Mouse (Mus musculus): Measurements from ENCODE around the gene Adprhl2. TPM values are rescaled to one million over a fixed set of nuclear protein-coding genes. Genes with fewer than 3 reads are reported as not detected.
A peak's percentile ranks its signal among the peaks of the same experiment; 100 is the strongest.

Gene Adprhl2
- polyA plus RNA-seq, 1 experiment from 2014 or later: 25.1 TPM

- Histone ChIP-seq H3K9me3 (ENCODE audit: control insufficient read depth, low read length) (no peaks in the 10 kb centered on the region), H3K36me3 (ENCODE audit: control insufficient read depth, insufficient read depth, low read length) (peaks cover 38% of the 10 kb centered on the region), H3K4me2 (ENCODE audit: low read length) (no peak overlapping the region), H3K9ac (ENCODE audit: low read length) (peak overlapping the region; percentile 11; the same call in 1 of the 2 replicates), H3K27me3 (ENCODE audit: control insufficient read depth, insufficient read depth, low read length) (no peaks in the 10 kb centered on the region), H3K4me3 (ENCODE audit: control insufficient read depth in 1 of 2, insufficient read depth in 1 of 2, low read depth in 1 of 2, low read length in 2 of 2) (no peak overlapping the region), H3K4me1 (ENCODE audit: control insufficient read depth in 2 of 2, insufficient read depth in 2 of 2, low read length in 2 of 2) (peaks cover 5 to 13% of the 10 kb centered on the region in 2 experiments), H3K27ac (replicated peaks in 1 of 2; ENCODE audit: control insufficient read depth in 1 of 2, insufficient read depth in 1 of 2, low read depth in 2 of 2, low read length in 2 of 2) (no peak overlapping the region)
- 0 out of 2 replicates have a peak, but pooled peaks have one; percentile 41 for ATAC-seq (ENCODE audit: insufficient number of reproducible peaks, insufficient read depth, low FRiP score, low read depth)
- 25% methylated on average over 5 of the region's 5 CpGs for WGBS
Measured at GRCm38 (mm10) chr4:126315931-126316330, 5.6 kb downstream of the Adprhl2 start.

- H3K27me3 ChIP-seq (ENCODE audit: control insufficient read depth, insufficient read depth, low read length): no peaks in the 10 kb centered on the region; the same call in 1 of the 2 replicates
- 60% methylated on average over 10 of the region's 10 CpGs for WGBS
- H3K36me3 ChIP-seq (ENCODE audit: control insufficient read depth, insufficient read depth, low read length): peaks cover 38% of the 10 kb centered on the region
- H3K27ac ChIP-seq (replicated peaks in 1 of 2; ENCODE audit: control insufficient read depth in 1 of 2, insufficient read depth in 1 of 2, low read depth in 2 of 2, low read length in 2 of 2): no peak overlapping the region
- H3K4me2 ChIP-seq (ENCODE audit: low read length): no peak overlapping the region
- no peak overlapping the region for H3K4me3 ChIP-seq (ENCODE audit: control insufficient read depth in 1 of 2, insufficient read depth in 1 of 2, low read depth in 1 of 2, low read length in 2 of 2)
- peaks cover 2 to 8% of the 10 kb centered on the region in 2 experiments for H3K4me1 ChIP-seq (ENCODE audit: control insufficient read depth in 2 of 2, insufficient read depth in 2 of 2, low read length in 2 of 2)
- no peak for ATAC-seq (ENCODE audit: insufficient number of reproducible peaks, insufficient read depth, low FRiP score, low read depth)
- no peak overlapping the region for H3K9ac ChIP-seq (ENCODE audit: low read length)
- H3K9me3 ChIP-seq (ENCODE audit: control insufficient read depth, low read length): no peaks in the 10 kb centered on the region
Measured at GRCm38 (mm10) chr4:126314393-126314792, 7.1 kb downstream of the Adprhl2 start.

GRCm38 (mm10) chr4:126313202-126313601, 8.3 kb downstream of the Adprhl2 start:
- H3K27me3 ChIP-seq (ENCODE audit: control insufficient read depth, insufficient read depth, low read length): peaks cover 9% of the 10 kb centered on the region; the same call in 1 of the 2 replicates
- no peak overlapping the region for H3K4me2 ChIP-seq (ENCODE audit: low read length)
- no peak overlapping the region for H3K4me3 ChIP-seq (ENCODE audit: control insufficient read depth in 1 of 2, insufficient read depth in 1 of 2, low read depth in 1 of 2, low read length in 2 of 2)
- ATAC-seq (ENCODE audit: insufficient number of reproducible peaks, insufficient read depth, low FRiP score, low read depth): no peak
- H3K36me3 ChIP-seq (ENCODE audit: control insufficient read depth, insufficient read depth, low read length): peaks cover 33% of the 10 kb centered on the region
- no peak overlapping the region for H3K9ac ChIP-seq (ENCODE audit: low read length)
- H3K9me3 ChIP-seq (ENCODE audit: control insufficient read depth, low read length): no peaks in the 10 kb centered on the region
- peaks cover 2 to 9% of the 10 kb centered on the region in 2 experiments for H3K4me1 ChIP-seq (ENCODE audit: control insufficient read depth in 2 of 2, insufficient read depth in 2 of 2, low read length in 2 of 2)
- 40% methylated on average over 5 of the region's 5 CpGs for WGBS
- peak overlapping the region in 1 of 2 experiments; percentile 41; a peak in 1 of 4 replicates for H3K27ac ChIP-seq (replicated peaks in 1 of 2; ENCODE audit: control insufficient read depth in 1 of 2, insufficient read depth in 1 of 2, low read depth in 2 of 2, low read length in 2 of 2)

- no peak overlapping the region for H3K27ac ChIP-seq (replicated peaks in 1 of 2; ENCODE audit: control insufficient read depth in 1 of 2, insufficient read depth in 1 of 2, low read depth in 2 of 2, low read length in 2 of 2)
- peaks cover 2 to 9% of the 10 kb centered on the region in 2 experiments for H3K4me1 ChIP-seq (ENCODE audit: control insufficient read depth in 2 of 2, insufficient read depth in 2 of 2, low read length in 2 of 2)
- no peak overlapping the region for H3K4me2 ChIP-seq (ENCODE audit: low read length)
- H3K36me3 ChIP-seq (ENCODE audit: control insufficient read depth, insufficient read depth, low read length): peaks cover 18% of the 10 kb centered on the region
- no peak overlapping the region for H3K9ac ChIP-seq (ENCODE audit: low read length)
- no peak overlapping the region for H3K4me3 ChIP-seq (ENCODE audit: control insufficient read depth in 1 of 2, insufficient read depth in 1 of 2, low read depth in 1 of 2, low read length in 2 of 2)
- no peak for ATAC-seq (ENCODE audit: insufficient number of reproducible peaks, insufficient read depth, low FRiP score, low read depth)
- peaks cover 9% of the 10 kb centered on the region; the same call in 1 of the 2 replicates for H3K27me3 ChIP-seq (ENCODE audit: control insufficient read depth, insufficient read depth, low read length)
- WGBS: 87% methylated on average over 16 of the region's 16 CpGs
- no peaks in the 10 kb centered on the region for H3K9me3 ChIP-seq (ENCODE audit: control insufficient read depth, low read length)
Measured at GRCm38 (mm10) chr4:126311566-126312200, 9.8 kb downstream of the Adprhl2 start.

- no peak overlapping the region for H3K27ac ChIP-seq (replicated peaks in 1 of 2; ENCODE audit: control insufficient read depth in 1 of 2, insufficient read depth in 1 of 2, low read depth in 2 of 2, low read length in 2 of 2)
- no peak overlapping the region for H3K4me3 ChIP-seq (ENCODE audit: control insufficient read depth in 1 of 2, insufficient read depth in 1 of 2, low read depth in 1 of 2, low read length in 2 of 2)
- H3K9ac ChIP-seq (ENCODE audit: low read length): no peak overlapping the region
- 59% methylated on average over 7 of the region's 7 CpGs for WGBS
- H3K27me3 ChIP-seq (ENCODE audit: control insufficient read depth, insufficient read depth, low read length): peaks cover 9% of the 10 kb centered on the region; the same call in 1 of the 2 replicates
- peaks cover 4% of the 10 kb centered on the region for H3K36me3 ChIP-seq (ENCODE audit: control insufficient read depth, insufficient read depth, low read length)
- H3K4me1 ChIP-seq (ENCODE audit: control insufficient read depth in 2 of 2, insufficient read depth in 2 of 2, low read length in 2 of 2): peaks cover 2 to 6% of the 10 kb centered on the region in 2 experiments
- peaks cover 5% of the 10 kb centered on the region; the same call in 1 of the 2 replicates for H3K9me3 ChIP-seq (ENCODE audit: control insufficient read depth, low read length)
- no peak overlapping the region for H3K4me2 ChIP-seq (ENCODE audit: low read length)
- no peak for ATAC-seq (ENCODE audit: insufficient number of reproducible peaks, insufficient read depth, low FRiP score, low read depth)
Measured at GRCm38 (mm10) chr4:126310344-126310743, 11.2 kb downstream of the Adprhl2 start.

GRCm38 (mm10) chr4:126309922-126310309, 11.6 kb downstream of the Adprhl2 start:
- Histone ChIP-seq H3K4me2 (ENCODE audit: low read length) (peak overlapping the region; percentile 56), H3K27me3 (ENCODE audit: control insufficient read depth, insufficient read depth, low read length) (peaks cover 9% of the 10 kb centered on the region; the same call in 1 of the 2 replicates), H3K36me3 (ENCODE audit: control insufficient read depth, insufficient read depth, low read length) (0 out of 2 replicates have a peak, but pooled peaks cover under 1% of the 10 kb centered on the region), H3K9me3 (ENCODE audit: control insufficient read depth, low read length) (peaks cover 5% of the 10 kb centered on the region; the same call in 1 of the 2 replicates), H3K4me1 (ENCODE audit: control insufficient read depth in 2 of 2, insufficient read depth in 2 of 2, low read length in 2 of 2) (peaks cover 2 to 6% of the 10 kb centered on the region in 2 experiments), H3K27ac (replicated peaks in 1 of 2; ENCODE audit: control insufficient read depth in 1 of 2, insufficient read depth in 1 of 2, low read depth in 2 of 2, low read length in 2 of 2) (no peak overlapping the region), H3K9ac (ENCODE audit: low read length) (no peak overlapping the region; the same call in 1 of the 2 replicates), H3K4me3 (ENCODE audit: control insufficient read depth in 1 of 2, insufficient read depth in 1 of 2, low read depth in 1 of 2, low read length in 2 of 2) (no peak overlapping the region; a peak in 1 of 4 replicates)
- 0 out of 2 replicates have a peak, but pooled peaks have one; percentile 24 for ATAC-seq (ENCODE audit: insufficient number of reproducible peaks, insufficient read depth, low FRiP score, low read depth)
- 0% methylated on average over 7 of the region's 7 CpGs for WGBS

- no peak overlapping the region; a peak in 1 of 4 replicates for H3K4me3 ChIP-seq (ENCODE audit: control insufficient read depth in 1 of 2, insufficient read depth in 1 of 2, low read depth in 1 of 2, low read length in 2 of 2)
- peak overlapping the region; percentile 56 for H3K4me2 ChIP-seq (ENCODE audit: low read length)
- no peaks in the 10 kb centered on the region for H3K36me3 ChIP-seq (ENCODE audit: control insufficient read depth, insufficient read depth, low read length)
- peaks cover 9% of the 10 kb centered on the region; the same call in 1 of the 2 replicates for H3K27me3 ChIP-seq (ENCODE audit: control insufficient read depth, insufficient read depth, low read length)
- 0 out of 2 replicates have a peak, but pooled peaks have one; percentile 5 for ATAC-seq (ENCODE audit: insufficient number of reproducible peaks, insufficient read depth, low FRiP score, low read depth)
- peaks cover 2 to 6% of the 10 kb centered on the region in 2 experiments for H3K4me1 ChIP-seq (ENCODE audit: control insufficient read depth in 2 of 2, insufficient read depth in 2 of 2, low read length in 2 of 2)
- no peak overlapping the region for H3K27ac ChIP-seq (replicated peaks in 1 of 2; ENCODE audit: control insufficient read depth in 1 of 2, insufficient read depth in 1 of 2, low read depth in 2 of 2, low read length in 2 of 2)
- peak overlapping the region; percentile 8; the same call in 1 of the 2 replicates for H3K9ac ChIP-seq (ENCODE audit: low read length)
- H3K9me3 ChIP-seq (ENCODE audit: control insufficient read depth, low read length): peaks cover 5% of the 10 kb centered on the region; the same call in 1 of the 2 replicates
- WGBS: 20% methylated on average over 20 of the region's 20 CpGs
Measured at GRCm38 (mm10) chr4:126309211-126309921, 12.1 kb downstream of the Adprhl2 start.

All from heart, embryonic 14.5 days (tissue).